ENCODE assay signal across 8 mouse cellular contexts in genomic region chr1:182409401-182410173, GRCm38 (mm10). TPM values are rescaled to one million over a fixed set of nuclear protein-coding genes. Genes with fewer than 3 reads are reported as not detected.
DNase-seq lines count a peak whose midpoint lies in the region; ATAC-seq and TF ChIP-seq lines count a peak whose summit lies in the region.

No protein-coding gene starts in this region.

- TF ChIP-seq POLR2A in MEL (IDR thresholded peaks at IDR 0.05; ENCODE audit: control insufficient read depth in 1 of 2, insufficient read depth in 1 of 2, low read depth in 1 of 2, low read length in 2 of 2, poor library complexity in 1 of 2) = 0 out of 4 replicates have a peak, but pooled peaks of 1 of the 2 experiments have one; percentile 31

- ATAC-seq in hindbrain, embryonic 13.5 days (ENCODE audit: low FRiP score) = peak; percentile 62
- peak; percentile 53 for ATAC-seq in liver, embryonic 16.5 days (ENCODE audit: low read depth)
- ATAC-seq in neutrophil, adult 5-6 weeks (ENCODE audit: extremely low read depth, insufficient number of reproducible peaks, low FRiP score, poor library complexity, severe bottlenecking) = 0 out of 2 replicates have a peak, but pooled peaks have one; percentile 18

- no peaks in the 10 kb centered on the region for H3K27me3 ChIP-seq in MEL (ENCODE audit: control insufficient read depth in 1 of 2, insufficient read depth in 2 of 2, low read length in 2 of 2)
- H3K27me3 ChIP-seq in hindbrain, embryonic 13.5 days = no peaks in the 10 kb centered on the region
- no peaks in the 10 kb centered on the region for H3K27me3 ChIP-seq in liver, embryonic 16.5 days (ENCODE audit: control insufficient read depth, insufficient read depth, low read depth, low read length)

- H3K27ac ChIP-seq in MEL (ENCODE audit: control insufficient read depth, low read depth, low read length) = peak overlapping the region; percentile 24; the same call in 1 of the 2 replicates
- H3K27ac ChIP-seq in hindbrain, embryonic 13.5 days = peak overlapping the region; percentile 98
- peak overlapping the region; percentile 78 for H3K27ac ChIP-seq in liver, embryonic 16.5 days (ENCODE audit: low read length)

- peaks cover 26% of the 10 kb centered on the region for H3K79me2 ChIP-seq in MEL (ENCODE audit: control insufficient read depth, insufficient read depth, low read length, poor library complexity)

- 1% methylated on average over 31 of the region's 34 CpGs for WGBS in hindbrain, embryonic 13.5 days
- WGBS in liver, embryonic 16.5 days (ENCODE audit: insufficient replicate concordance) = 2% methylated on average over 34 of the region's 34 CpGs

- H3K4me1 ChIP-seq in MEL (ENCODE audit: control insufficient read depth in 1 of 2, insufficient read depth in 2 of 2, low read length in 2 of 2) = peaks cover 8 to 13% of the 10 kb centered on the region in 2 experiments
- H3K4me1 ChIP-seq in hindbrain, embryonic 13.5 days (replicated peaks) = peaks cover 34% of the 10 kb centered on the region
- H3K4me1 ChIP-seq in liver, embryonic 16.5 days (ENCODE audit: control insufficient read depth, low read depth, low read length) = peaks cover 16% of the 10 kb centered on the region

- no peak for TF ChIP-seq EP300 in MEL (IDR thresholded peaks at IDR 0.05; ENCODE audit: low read depth in 1 of 2, low read length in 2 of 2)

- TF ChIP-seq RAD21 in MEL (IDR thresholded peaks at IDR 0.05; ENCODE audit: low read depth, low read length) = no peak

- no peaks in the 10 kb centered on the region for H3K9me3 ChIP-seq in MEL (replicated peaks; ENCODE audit: insufficient read depth, low read length)
- no peaks in the 10 kb centered on the region for H3K9me3 ChIP-seq in hindbrain, embryonic 13.5 days
- H3K9me3 ChIP-seq in liver, embryonic 16.5 days (replicated peaks; ENCODE audit: control insufficient read depth, low read length) = no peaks in the 10 kb centered on the region

- TF ChIP-seq CTCF in MEL (IDR thresholded peaks at IDR 0.05 in 2 of 3, conservative IDR thresholded peaks at IDR 0.05 in 1 of 3; ENCODE audit: control insufficient read depth in 1 of 3, insufficient read depth in 1 of 3, low read depth in 2 of 3, low read length in 3 of 3, poor library complexity in 1 of 3, severe bottlenecking in 1 of 3) = no peak

- H3K36me3 ChIP-seq in MEL (ENCODE audit: control insufficient read depth in 1 of 2, insufficient read depth in 2 of 2, low read length in 2 of 2) = peaks cover 0 to 19% of the 10 kb centered on the region in 2 experiments; a peak in 2 of 4 replicates
- H3K36me3 ChIP-seq in hindbrain, embryonic 13.5 days = no peaks in the 10 kb centered on the region
- no peaks in the 10 kb centered on the region for H3K36me3 ChIP-seq in liver, embryonic 16.5 days (ENCODE audit: control insufficient read depth, insufficient read depth)

- H3K9ac ChIP-seq in MEL (ENCODE audit: control insufficient read depth, low read depth, low read length, poor library complexity, severe bottlenecking) = peak overlapping the region; percentile 86
- peak overlapping the region; percentile 87 for H3K9ac ChIP-seq in hindbrain, embryonic 13.5 days
- peak overlapping the region; percentile 89 for H3K9ac ChIP-seq in liver, embryonic 16.5 days (ENCODE audit: low read depth, low read length)

- peak overlapping the region; percentile 81 to 95 for H3K4me3 ChIP-seq in MEL (ENCODE audit: control insufficient read depth in 1 of 2, insufficient read depth in 1 of 2, low read depth in 2 of 2, low read length in 2 of 2)
- H3K4me3 ChIP-seq in hindbrain, embryonic 13.5 days = peak overlapping the region; percentile 87
- H3K4me3 ChIP-seq in liver, embryonic 16.5 days (ENCODE audit: low read depth, low read length) = peak overlapping the region; percentile 93

- H3K4me2 ChIP-seq in hindbrain, embryonic 13.5 days = peak overlapping the region; percentile 73
- peak overlapping the region; percentile 98 for H3K4me2 ChIP-seq in liver, embryonic 16.5 days (ENCODE audit: low read depth, low read length)

- DNase-seq in embryo, embryonic 10 days (ENCODE audit: low spot score) = peak; percentile 53
- DNase-seq in embryo, embryonic 9.5 days (ENCODE audit: extremely low spot score) = no peak
- peak; percentile 64 for DNase-seq in MEL (ENCODE audit: low read depth, low spot score)
- DNase-seq in embryo, embryonic 11.5 days (ENCODE audit: low read depth, low spot score) = peak; percentile 19
- no peak for DNase-seq in layer of hippocampus, postnatal 25 days (ENCODE audit: extremely low spot score in 1 of 2, low spot score in 1 of 2)

TF ChIP-seq in MEL, 35 proteins besides CTCF, POLR2A, EP300 and RAD21:
- TF ChIP-seq ZC3H11A (IDR thresholded peaks at IDR 0.05; ENCODE audit: low read depth, low read length) (no peak), TCF12 (IDR thresholded peaks at IDR 0.05; ENCODE audit: low read depth, low read length) (no peak), ZNF384 (IDR thresholded peaks at IDR 0.05; ENCODE audit: low read depth, low read length) (peak; percentile 82), POLR2AphosphoS5 (IDR thresholded peaks at IDR 0.05; ENCODE audit: borderline replicate concordance, low read depth, low read length) (no peak), CHD2 (IDR thresholded peaks at IDR 0.05; ENCODE audit: low read length) (no peak), GATA1 (IDR thresholded peaks at IDR 0.05; ENCODE audit: low read depth, low read length) (peak; percentile 47), UBTF (IDR thresholded peaks at IDR 0.05; ENCODE audit: borderline replicate concordance, insufficient read depth, low read depth, low read length) (0 out of 2 replicates have a peak, but pooled peaks have one; percentile 38), RCOR1 (IDR thresholded peaks at IDR 0.05; ENCODE audit: low read depth, low read length) (no peak), KAT2A (conservative IDR thresholded peaks at IDR 0.05; ENCODE audit: low read depth, low read length) (no peak), SIN3A (IDR thresholded peaks at IDR 0.05; ENCODE audit: low read length) (peak; percentile 39), MXI1 (IDR thresholded peaks at IDR 0.05; ENCODE audit: low read depth, low read length) (no peak)

RNA-seq across cellular contexts. Expression of gene Trp53bp2, which starts 0.6 kb away (rescaled TPM):
- total RNA-seq in MEL (2012; rRNA removed) = 2.6 and 3.2 TPM in 2 replicates
- 10 to 100 TPM in 1 of 2 experiments, not detected in 1; 15.1 TPM for polyA plus RNA-seq in MEL (2012; ENCODE audit: insufficient read depth in 1 of 2, insufficient read length in 2 of 2, low read depth in 1 of 2, low replicate concordance in 2 of 2, missing spikeins in 1 of 2)
- polyA plus RNA-seq in hindbrain, embryonic 13.5 days (2015; fragmentation: Nextera tagmentation; extraction: Ambion mirVana) = 20.5 and 21.7 TPM in 2 replicates
- polyA plus RNA-seq in liver, embryonic 16.5 days (2015; fragmentation: Nextera tagmentation; extraction: Ambion mirVana) = 3.5 and 4.4 TPM in 2 replicates
- total RNA-seq in neutrophil, adult 5-6 weeks (2017) = 15.2 and 16.1 TPM in 2 replicates
- total RNA-seq in layer of hippocampus, postnatal 25 days (2021) = 10 to 100 TPM; 26.0 to 29.3 TPM

Comparison
In these comparisons a context has a peak if more than half of its experiments do, and no peak if none do; other contexts are left out.
1. DNase-seq: peak in embryo, embryonic 10 days (single experiment), MEL (single experiment) and embryo, embryonic 11.5 days (single experiment); none in embryo, embryonic 9.5 days (single experiment) and layer of hippocampus, postnatal 25 days (0 of 2).
2. H3K27ac ChIP-seq: peak in every context shown above with its lines; median percentile 98 in hindbrain, embryonic 13.5 days; 78 in liver, embryonic 16.5 days; 24 in MEL.
3. Peak in every context shown above with its lines, with median percentiles within 50 percentile points of each other: H3K4me3 ChIP-seq, H3K9ac ChIP-seq and ATAC-seq.